Mouse (Mus musculus) midbrain, embryonic 12.5 days (tissue): Measurements from ENCODE around the gene Acp5. TPM values are rescaled to one million over a fixed set of nuclear protein-coding genes. Genes with fewer than 3 reads are reported as not detected.
A peak's percentile ranks its signal among the peaks of the same experiment; 100 is the strongest.

Experiments used
- ATAC-seq: fragments of 200-750 bp; cut with Nextera tagmentation; 2 replicates; pipeline ENCODE4 v1.8.0; 2017; ENCODE audit warnings: low read depth, moderate TSS enrichment, moderate library complexity; ENCODE audit not compliant: low FRiP score
- H3K27ac ChIP-seq: fragments of 300-500 bp; sonication (generic); replicated peaks from 2 replicates; pipeline ENCODE4 v1.5.1; 2016; ENCODE audit warnings: mild to moderate bottlenecking
- H3K27me3 ChIP-seq: fragments of 300-500 bp; sonication (generic); 2 replicates; pipeline ENCODE4 v1.6.1; 2016; ENCODE audit warnings: mild to moderate bottlenecking
- H3K36me3 ChIP-seq: fragments of 300-500 bp; sonication (generic); 2 replicates; pipeline ENCODE4 v1.6.1; 2016
- H3K4me1 ChIP-seq: fragments of 300-500 bp; sonication (generic); 2 replicates; pipeline ENCODE4 v1.6.1; 2016
- H3K4me2 ChIP-seq: fragments of 300-500 bp; sonication (generic); replicated peaks from 2 replicates; pipeline ENCODE4 v1.6.1; 2016; ENCODE audit warnings: mild to moderate bottlenecking, moderate library complexity
- H3K4me3 ChIP-seq: fragments of 300-500 bp; sonication (generic); 2 replicates; pipeline ENCODE4 v1.5.1; 2016; ENCODE audit warnings: mild to moderate bottlenecking
- H3K9ac ChIP-seq: fragments of 300-500 bp; sonication (generic); replicated peaks from 2 replicates; pipeline ENCODE4 v1.6.1; 2016; ENCODE audit warnings: mild to moderate bottlenecking, moderate library complexity
- H3K9me3 ChIP-seq: fragments of 300-500 bp; sonication (generic); 2 replicates; pipeline ENCODE4 v1.6.1; 2016; ENCODE audit warnings: mild to moderate bottlenecking
- WGBS: fragments of 180-500 bp; shearing (Covaris S2); methylation state at CpG from one replicate; pipeline ENCODE4 v1.1.7; 2016; 5-methylcytosine and 5-hydroxymethylcytosine counted together
- polyA plus RNA-seq: library from polyadenylated mRNA; unstranded; fragments of >200 nt; fragmentation: Nextera tagmentation; extraction: Ambion mirVana; gene quantifications from 2 replicates; pipeline ENCODE4 v1.2.1, GENCODE M21; 2016

The Acp5 gene
- polyA plus RNA-seq, 1 experiment from 2014 or later: 9.4 TPM

- peaks cover 37% of the 10 kb centered on the region for H3K27me3 ChIP-seq
- 7% methylated on average over 23 of the region's 23 CpGs for WGBS
- no peak for ATAC-seq
- no peak overlapping the region for H3K9ac ChIP-seq
- H3K4me3 ChIP-seq: no peak overlapping the region
- peak overlapping the region; percentile 3; the same call in 1 of the 2 replicates for H3K4me2 ChIP-seq
- 0 out of 2 replicates have a peak overlapping the region, but pooled peaks have one; percentile 39 for H3K27ac ChIP-seq
- peaks cover 12% of the 10 kb centered on the region for H3K4me1 ChIP-seq
- no peaks in the 10 kb centered on the region for H3K9me3 ChIP-seq
- H3K36me3 ChIP-seq: no peaks in the 10 kb centered on the region
Observed at GRCm38 (mm10) chr9:22136765-22137547, 1.4 kb upstream of the Acp5 start.

- WGBS: 83% methylated on average over 9 of the region's 9 CpGs
- Histone ChIP-seq H3K36me3 (no peaks in the 10 kb centered on the region), H3K27ac (no peak overlapping the region), H3K4me1 (peaks cover 18% of the 10 kb centered on the region), H3K4me2 (no peak overlapping the region), H3K4me3 (no peak overlapping the region), H3K9me3 (no peaks in the 10 kb centered on the region), H3K27me3 (peaks cover 55% of the 10 kb centered on the region), H3K9ac (no peak overlapping the region)
- no peak for ATAC-seq
Observed at GRCm38 (mm10) chr9:22134988-22135643, 395 bp downstream of the Acp5 start.

GRCm38 (mm10) chr9:22134246-22134890 lies 1.1 kb downstream of the Acp5 start:
- ATAC-seq: no peak
- Histone ChIP-seq H3K27ac (no peak overlapping the region), H3K36me3 (no peaks in the 10 kb centered on the region), H3K4me2 (no peak overlapping the region), H3K9me3 (no peaks in the 10 kb centered on the region), H3K9ac (no peak overlapping the region), H3K27me3 (peaks cover 63% of the 10 kb centered on the region), H3K4me3 (no peak overlapping the region), H3K4me1 (peaks cover 18% of the 10 kb centered on the region)
- WGBS: 85% methylated on average over 7 of the region's 7 CpGs

DNA sequence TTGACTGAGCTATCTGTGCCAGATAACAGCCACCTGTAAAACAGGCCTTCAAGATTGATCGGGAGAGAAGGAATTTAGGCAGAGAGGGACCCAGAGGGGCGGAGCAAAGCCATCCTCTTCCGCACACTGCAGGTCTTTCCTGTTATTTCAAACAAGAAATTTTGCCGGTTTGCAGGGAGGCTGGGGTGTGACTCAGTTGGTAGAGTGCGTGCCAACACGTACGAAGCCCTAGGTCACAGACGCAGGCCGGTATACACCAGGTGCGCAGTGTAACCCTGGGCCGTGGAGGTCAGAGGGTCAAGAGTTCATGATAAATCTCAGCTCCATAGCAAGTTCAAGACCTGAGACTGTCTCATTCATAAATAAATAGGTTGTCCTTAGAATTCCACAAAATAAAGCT lies 3.3 kb downstream of the Acp5 start:
- H3K4me2 ChIP-seq: peak overlapping the region; percentile 37; the same call in 1 of the 2 replicates
- no peaks in the 10 kb centered on the region for H3K36me3 ChIP-seq
- H3K9me3 ChIP-seq: no peaks in the 10 kb centered on the region
- peaks cover 12% of the 10 kb centered on the region for H3K4me1 ChIP-seq
- WGBS: 54% methylated on average over 11 of the region's 11 CpGs
- no peak overlapping the region for H3K4me3 ChIP-seq
- H3K27ac ChIP-seq: no peak overlapping the region
- peaks cover 65% of the 10 kb centered on the region for H3K27me3 ChIP-seq
- no peak overlapping the region for H3K9ac ChIP-seq
- no peak for ATAC-seq

- peaks cover 58% of the 10 kb centered on the region for H3K27me3 ChIP-seq
- peak overlapping the region; percentile 37 for H3K4me2 ChIP-seq
- 3% methylated on average over 35 of the region's 35 CpGs for WGBS
- H3K4me1 ChIP-seq: peaks cover 6% of the 10 kb centered on the region; the same call in 1 of the 2 replicates
- ATAC-seq: no peak
- H3K9me3 ChIP-seq: no peaks in the 10 kb centered on the region
- H3K9ac ChIP-seq: peak overlapping the region; percentile 11; the same call in 1 of the 2 replicates
- H3K4me3 ChIP-seq: peak overlapping the region; percentile 20
- no peaks in the 10 kb centered on the region for H3K36me3 ChIP-seq
- no peak overlapping the region for H3K27ac ChIP-seq
Observed at GRCm38 (mm10) chr9:22131226-22131981, 4.1 kb downstream of the Acp5 start.

GRCm38 (mm10) chr9:22125246-22126027 lies 10.1 kb downstream of the Acp5 start:
- no peak overlapping the region for H3K4me2 ChIP-seq
- no peak for ATAC-seq
- WGBS: 88% methylated on average over 15 of the region's 15 CpGs
- H3K4me3 ChIP-seq: no peak overlapping the region
- peaks cover 25% of the 10 kb centered on the region for H3K27me3 ChIP-seq
- no peak overlapping the region for H3K27ac ChIP-seq
- H3K9ac ChIP-seq: no peak overlapping the region
- no peaks in the 10 kb centered on the region for H3K9me3 ChIP-seq
- H3K36me3 ChIP-seq: no peaks in the 10 kb centered on the region
- H3K4me1 ChIP-seq: no peaks in the 10 kb centered on the region

GRCm38 (mm10) chr9:22124169-22124568 lies 11.3 kb downstream of the Acp5 start:
- Histone ChIP-seq H3K9me3 (no peaks in the 10 kb centered on the region), H3K36me3 (no peaks in the 10 kb centered on the region), H3K4me2 (no peak overlapping the region), H3K27me3 (peaks cover 13% of the 10 kb centered on the region), H3K4me1 (no peaks in the 10 kb centered on the region), H3K27ac (no peak overlapping the region), H3K9ac (no peak overlapping the region), H3K4me3 (no peak overlapping the region)
- ATAC-seq: no peak
- 88% methylated on average over 3 of the region's 3 CpGs for WGBS

- H3K4me2 ChIP-seq: no peak overlapping the region
- H3K36me3 ChIP-seq: no peaks in the 10 kb centered on the region
- ATAC-seq: no peak
- 87% methylated on average over 7 of the region's 7 CpGs for WGBS
- peaks cover 15% of the 10 kb centered on the region for H3K27me3 ChIP-seq
- H3K9me3 ChIP-seq: no peaks in the 10 kb centered on the region
- H3K4me3 ChIP-seq: no peak overlapping the region
- H3K4me1 ChIP-seq: no peaks in the 10 kb centered on the region
- no peak overlapping the region for H3K9ac ChIP-seq
- H3K27ac ChIP-seq: no peak overlapping the region
Observed at GRCm38 (mm10) chr9:22123069-22123609, 12.4 kb downstream of the Acp5 start.

DNA sequence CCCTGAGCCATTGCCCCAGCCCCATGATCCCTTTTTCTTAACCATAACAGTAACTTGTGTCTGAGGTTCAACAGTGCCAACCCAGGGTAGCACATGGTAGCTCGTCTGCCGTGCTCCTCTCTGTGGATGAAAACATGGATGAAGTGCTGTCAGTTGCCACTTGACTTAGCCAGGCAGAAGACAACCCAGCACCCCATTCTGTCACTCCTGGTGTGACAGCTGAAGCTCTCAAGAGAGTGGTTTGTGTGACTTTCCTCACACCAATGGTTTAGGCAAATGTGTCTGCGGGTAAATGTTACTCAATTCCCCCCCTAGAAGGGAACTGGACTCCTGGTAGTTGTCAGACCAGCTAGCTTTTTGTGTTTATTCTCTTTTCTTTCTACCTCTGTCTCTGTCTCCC lies 13.5 kb downstream of the Acp5 start:
- no peak for ATAC-seq

GRCm38 (mm10) chr9:22121545-22121944 lies 14.0 kb downstream of the Acp5 start:
- no peak for ATAC-seq
- H3K9ac ChIP-seq: no peak overlapping the region
- H3K4me2 ChIP-seq: no peak overlapping the region
- H3K9me3 ChIP-seq: no peaks in the 10 kb centered on the region
- no peak overlapping the region for H3K4me3 ChIP-seq
- H3K4me1 ChIP-seq: peaks cover 8% of the 10 kb centered on the region
- H3K36me3 ChIP-seq: no peaks in the 10 kb centered on the region
- no peak overlapping the region for H3K27ac ChIP-seq
- H3K27me3 ChIP-seq: peaks cover 11% of the 10 kb centered on the region

More for the DNA sequence above, 13.5 kb downstream of the Acp5 start:
- no peaks in the 10 kb centered on the region for H3K36me3 ChIP-seq
- H3K4me2 ChIP-seq: no peak overlapping the region
- no peak overlapping the region for H3K4me3 ChIP-seq
- no peak overlapping the region for H3K27ac ChIP-seq
- 86% methylated on average over 3 of the region's 3 CpGs for WGBS
- peaks cover 8% of the 10 kb centered on the region for H3K4me1 ChIP-seq
- no peaks in the 10 kb centered on the region for H3K9me3 ChIP-seq
- H3K27me3 ChIP-seq: peaks cover 11% of the 10 kb centered on the region
- no peak overlapping the region for H3K9ac ChIP-seq

DNA sequence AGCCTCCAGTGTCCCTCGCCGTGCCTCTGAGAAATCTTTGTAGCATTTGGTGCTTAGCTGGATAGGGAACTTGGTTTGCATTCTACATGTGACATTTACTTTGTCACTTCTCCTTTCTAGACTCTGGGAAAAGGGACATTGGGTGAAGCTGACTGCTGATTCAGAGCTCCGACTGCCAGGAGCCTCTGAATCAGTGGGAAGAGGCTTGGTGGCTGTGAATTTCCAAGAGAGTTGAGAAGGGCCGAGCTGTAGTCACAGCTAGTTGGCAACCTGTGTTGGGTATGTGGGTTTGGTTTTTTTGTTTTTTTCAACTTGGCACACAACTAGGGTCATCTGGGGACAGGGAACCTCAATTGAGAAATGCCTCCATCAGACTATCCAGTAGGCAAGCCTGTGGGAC lies 16.0 kb downstream of the Acp5 start:
- Histone ChIP-seq H3K9ac (no peak overlapping the region), H3K4me1 (peaks cover 19% of the 10 kb centered on the region), H3K36me3 (no peaks in the 10 kb centered on the region), H3K9me3 (no peaks in the 10 kb centered on the region), H3K4me3 (no peak overlapping the region), H3K27me3 (peaks cover 11% of the 10 kb centered on the region), H3K4me2 (no peak overlapping the region), H3K27ac (no peak overlapping the region)
- 92% methylated on average over 4 of the region's 4 CpGs for WGBS
- ATAC-seq: no peak
